Mouse (Mus musculus) heart, embryonic 12.5 days (tissue): ENCODE measurements around the gene Atg4c. TPM values are rescaled to one million over a fixed set of nuclear protein-coding genes. Genes with fewer than 3 reads are reported as not detected.

ENCODE experiments used
- ATAC-seq: fragments of 200-750 bp; cut with Nextera tagmentation; 2 replicates; pipeline ENCODE4 v1.8.0; 2017; ENCODE audit warnings: moderate TSS enrichment, moderate library complexity; ENCODE audit not compliant: insufficient number of reproducible peaks, low FRiP score
- H3K27ac ChIP-seq: fragments of 300-500 bp; sonication (generic); 2 replicates; pipeline ENCODE4 v1.5.1; 2016; ENCODE audit warnings: mild to moderate bottlenecking, moderate library complexity; ENCODE audit not compliant: poor library complexity, severe bottlenecking
- H3K27me3 ChIP-seq: fragments of 300-500 bp; sonication (generic); replicated peaks from 2 replicates; pipeline ENCODE4 v1.6.1; 2016; ENCODE audit warnings: mild to moderate bottlenecking, moderate library complexity
- H3K36me3 ChIP-seq: fragments of 300-500 bp; sonication (generic); 2 replicates; pipeline ENCODE4 v1.6.1; 2016; ENCODE audit warnings: mild to moderate bottlenecking, moderate library complexity
- H3K4me1 ChIP-seq: fragments of 300-500 bp; sonication (generic); replicated peaks from 2 replicates; pipeline ENCODE4 v1.6.1; 2016; ENCODE audit warnings: mild to moderate bottlenecking
- H3K4me2 ChIP-seq: fragments of 300-500 bp; sonication (generic); 2 replicates; pipeline ENCODE4 v1.6.1; 2016; ENCODE audit warnings: mild to moderate bottlenecking, moderate library complexity
- H3K4me3 ChIP-seq: fragments of 300-500 bp; sonication (generic); 2 replicates; pipeline ENCODE4 v1.5.1; 2016; ENCODE audit warnings: mild to moderate bottlenecking
- H3K9ac ChIP-seq: fragments of 300-500 bp; sonication (generic); 2 replicates; pipeline ENCODE4 v1.6.1; 2016; ENCODE audit warnings: mild to moderate bottlenecking, moderate library complexity
- H3K9me3 ChIP-seq: fragments of 300-500 bp; sonication (generic); replicated peaks from 2 replicates; pipeline ENCODE4 v1.6.1; 2016; ENCODE audit warnings: mild to moderate bottlenecking, moderate library complexity
- WGBS: fragments of 180-500 bp; shearing (Covaris S2); methylation state at CpG from one replicate; pipeline ENCODE4 v1.1.7; 2016; 5-methylcytosine and 5-hydroxymethylcytosine counted together
- polyA plus RNA-seq: library from polyadenylated mRNA; unstranded; fragments of >200 nt; fragmentation: Nextera tagmentation; extraction: Ambion mirVana; gene quantifications from 2 replicates; pipeline ENCODE4 v1.2.1, GENCODE M21; 2016

Atg4c gene
- polyA plus RNA-seq, 1 experiment from 2014 or later, result 13.1 TPM

DNA sequence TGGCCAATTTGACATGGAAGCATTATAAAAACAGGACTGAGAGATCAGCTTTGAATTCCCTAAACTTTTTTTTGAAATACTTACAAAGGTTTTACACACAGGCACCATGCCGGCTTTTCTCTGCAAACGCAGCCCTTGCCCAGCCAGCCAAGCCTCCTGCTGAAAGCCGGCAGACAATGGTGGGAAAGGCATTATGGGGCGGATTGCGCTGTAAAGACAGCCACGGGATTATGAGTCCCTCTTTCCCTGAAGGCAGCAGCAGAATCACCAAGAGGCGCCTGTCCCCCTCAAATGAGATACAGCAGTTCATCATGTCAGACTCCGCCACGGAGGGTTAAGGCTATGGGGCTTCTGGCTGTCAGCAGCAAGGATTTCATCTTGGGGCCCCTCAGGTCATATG lies 79.1 kb downstream of the Atg4c start:
- no peaks in the 10 kb centered on the region for H3K9me3 ChIP-seq
- H3K27me3 ChIP-seq, result no peaks in the 10 kb centered on the region
- no peak for ATAC-seq
- no peak overlapping the region for H3K4me2 ChIP-seq
- H3K9ac ChIP-seq, result no peak overlapping the region
- WGBS, result 64% methylated on average over 9 of the region's 9 CpGs
- no peaks in the 10 kb centered on the region for H3K4me1 ChIP-seq
- no peak overlapping the region for H3K27ac ChIP-seq
- H3K36me3 ChIP-seq, result peaks cover 12% of the 10 kb centered on the region
- H3K4me3 ChIP-seq, result no peak overlapping the region

DNA sequence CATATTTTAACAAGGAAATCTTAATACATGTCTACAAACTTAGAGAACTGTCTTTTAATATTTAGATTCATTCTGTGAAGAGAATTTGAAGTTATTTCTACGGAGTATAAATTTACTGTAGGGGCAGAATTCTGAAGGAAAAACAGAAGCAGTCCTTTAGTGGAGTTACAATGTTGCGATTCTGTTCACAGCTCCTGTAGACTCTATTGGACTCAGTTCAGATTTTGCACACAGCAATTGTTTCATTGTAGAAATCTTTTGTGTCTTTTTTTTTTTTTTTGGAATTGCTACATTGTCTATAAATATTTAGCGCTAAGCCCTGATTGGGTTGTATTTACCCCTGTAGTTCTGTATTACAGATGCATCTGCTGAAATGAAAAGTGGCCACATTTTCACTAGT lies 79.7 kb downstream of the Atg4c start:
- no peak overlapping the region for H3K4me3 ChIP-seq
- WGBS, result 93% methylated on average over 3 of the region's 3 CpGs
- no peak overlapping the region for H3K4me2 ChIP-seq
- no peaks in the 10 kb centered on the region for H3K4me1 ChIP-seq
- H3K27me3 ChIP-seq, result no peaks in the 10 kb centered on the region
- no peaks in the 10 kb centered on the region for H3K9me3 ChIP-seq
- peaks cover 12% of the 10 kb centered on the region for H3K36me3 ChIP-seq
- no peak overlapping the region for H3K27ac ChIP-seq
- ATAC-seq, result no peak
- H3K9ac ChIP-seq, result no peak overlapping the region

DNA sequence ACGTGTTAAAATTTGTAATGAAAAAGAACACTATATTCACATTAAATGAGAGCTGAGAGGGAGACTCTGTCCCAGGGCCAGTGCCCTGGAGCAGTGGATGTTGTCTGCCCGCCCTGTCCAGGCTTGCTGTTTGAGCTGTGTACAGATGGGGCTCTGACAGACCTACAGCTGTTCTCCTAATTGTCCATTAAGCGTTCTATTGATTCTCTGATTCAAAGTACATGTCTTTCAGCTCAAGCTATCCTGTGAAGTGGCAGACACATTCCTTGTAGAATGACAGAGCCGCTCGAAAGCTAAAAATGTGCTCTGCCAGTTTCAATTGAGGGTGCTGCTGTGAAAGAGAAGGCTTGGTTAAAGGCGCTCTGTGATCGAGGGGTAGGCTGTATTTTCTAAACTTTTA lies 80.2 kb downstream of the Atg4c start:
- ATAC-seq, result no peak

DNA sequence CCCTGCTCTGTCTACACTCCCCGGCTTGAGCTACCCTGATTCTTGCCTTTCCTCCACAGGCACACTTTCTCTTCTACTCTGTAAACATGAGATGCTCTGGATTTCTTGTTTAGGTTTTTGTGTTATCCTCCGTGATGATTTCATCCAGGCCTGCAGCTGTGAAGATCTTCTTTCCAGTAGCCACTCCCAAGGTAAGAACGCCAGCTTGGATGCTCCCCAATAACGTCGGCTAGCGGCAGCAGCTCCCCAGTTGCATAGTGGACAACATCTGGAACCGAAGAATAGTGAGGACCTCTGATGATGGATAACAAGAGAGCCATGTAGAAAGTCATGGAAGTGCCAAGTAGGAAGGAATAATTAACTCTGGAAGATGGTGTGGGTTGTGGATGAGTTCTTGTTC lies 85.1 kb downstream of the Atg4c start:
- Histone ChIP-seq H3K27me3 (no peaks in the 10 kb centered on the region), H3K4me1 (no peaks in the 10 kb centered on the region), H3K27ac (no peak overlapping the region), H3K9ac (no peak overlapping the region), H3K36me3 (no peaks in the 10 kb centered on the region), H3K4me2 (no peak overlapping the region), H3K9me3 (no peaks in the 10 kb centered on the region), H3K4me3 (no peak overlapping the region)
- ATAC-seq, result no peak
- WGBS, result 83% methylated on average over 7 of the region's 7 CpGs

More for the DNA sequence above, 80.2 kb downstream of the Atg4c start:
- no peaks in the 10 kb centered on the region for H3K9me3 ChIP-seq
- no peak overlapping the region for H3K4me2 ChIP-seq
- no peaks in the 10 kb centered on the region for H3K4me1 ChIP-seq
- H3K9ac ChIP-seq, result no peak overlapping the region
- H3K27ac ChIP-seq, result no peak overlapping the region
- peaks cover 12% of the 10 kb centered on the region for H3K36me3 ChIP-seq
- H3K4me3 ChIP-seq, result no peak overlapping the region
- WGBS, result 59% methylated on average over 7 of the region's 7 CpGs
- H3K27me3 ChIP-seq, result no peaks in the 10 kb centered on the region

DNA sequence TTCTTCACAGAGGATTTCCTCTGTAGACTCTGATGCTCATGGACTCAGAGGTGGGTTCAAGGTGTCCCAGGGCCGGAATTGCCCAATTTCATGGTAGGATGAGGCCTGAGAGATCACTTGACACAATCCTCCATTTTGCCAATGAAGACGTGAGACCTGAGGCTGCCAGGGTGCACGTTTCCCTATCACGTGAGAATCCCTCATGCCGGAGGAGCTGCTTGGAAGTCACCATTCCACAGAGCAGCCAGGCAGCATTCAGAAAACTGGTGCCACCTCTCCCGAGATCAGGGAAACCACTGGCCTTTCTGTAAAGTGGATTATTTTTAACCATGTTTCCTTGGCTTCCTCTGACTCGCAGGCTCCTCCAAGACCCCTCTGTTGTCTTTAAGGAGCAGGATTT lies 88.0 kb downstream of the Atg4c start:
- WGBS, result 69% methylated on average over 7 of the region's 7 CpGs
- Histone ChIP-seq H3K4me2 (no peak overlapping the region), H3K27ac (no peak overlapping the region), H3K4me1 (no peaks in the 10 kb centered on the region), H3K36me3 (no peaks in the 10 kb centered on the region), H3K27me3 (no peaks in the 10 kb centered on the region), H3K4me3 (no peak overlapping the region), H3K9me3 (no peaks in the 10 kb centered on the region), H3K9ac (no peak overlapping the region)
- no peak for ATAC-seq

DNA sequence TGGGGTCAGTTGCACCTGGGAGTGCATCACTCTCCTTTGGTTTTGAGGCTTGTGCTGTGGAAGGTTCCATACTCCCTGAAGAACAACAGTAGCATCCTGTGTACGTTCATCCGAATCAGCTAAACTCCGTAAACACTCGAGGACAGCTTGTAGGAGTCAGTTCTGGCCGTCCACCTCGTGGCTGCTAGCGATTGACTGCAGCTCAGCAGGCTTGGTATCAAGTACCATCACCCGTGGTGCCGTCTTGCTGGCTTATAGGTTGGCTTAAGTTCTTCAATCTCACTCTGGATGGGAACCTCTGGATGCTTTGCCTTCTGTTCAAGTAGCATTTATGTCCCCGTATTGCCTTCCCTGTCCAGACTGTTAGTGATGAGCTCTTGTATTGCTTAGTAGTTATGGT lies 95.6 kb downstream of the Atg4c start:
- Histone ChIP-seq H3K9ac (no peak overlapping the region), H3K4me3 (no peak overlapping the region), H3K36me3 (no peaks in the 10 kb centered on the region), H3K27me3 (no peaks in the 10 kb centered on the region; the same call in 1 of the 2 replicates), H3K27ac (no peak overlapping the region), H3K4me1 (no peaks in the 10 kb centered on the region), H3K4me2 (no peak overlapping the region), H3K9me3 (no peaks in the 10 kb centered on the region)
- WGBS, result 76% methylated on average over 10 of the region's 10 CpGs
- no peak for ATAC-seq

DNA sequence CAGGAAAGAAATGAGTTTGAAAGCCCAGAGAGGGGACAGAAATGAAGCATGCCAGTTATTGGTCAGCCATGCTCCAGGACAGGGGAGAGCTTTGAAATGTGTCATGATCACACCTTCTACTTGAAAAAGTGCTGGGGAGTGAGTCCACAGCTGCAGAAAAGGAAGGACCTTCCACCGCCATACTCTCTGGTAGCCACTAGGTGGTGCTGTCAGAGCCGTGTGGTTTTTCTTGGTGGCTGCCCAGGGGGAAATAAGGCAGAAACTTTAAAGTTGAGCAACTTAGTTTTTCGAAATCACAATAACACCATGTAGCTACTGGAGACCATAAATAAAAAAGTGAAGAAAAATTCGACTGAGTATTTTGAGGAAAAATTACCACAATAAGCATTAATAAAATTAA lies 104.9 kb downstream of the Atg4c start:
- WGBS, result 14% methylated on average over 4 of the region's 4 CpGs
- Histone ChIP-seq H3K4me1 (no peaks in the 10 kb centered on the region), H3K36me3 (no peaks in the 10 kb centered on the region), H3K27ac (no peak overlapping the region), H3K27me3 (no peaks in the 10 kb centered on the region; the same call in 1 of the 2 replicates), H3K4me2 (no peak overlapping the region), H3K9me3 (peaks cover 6% of the 10 kb centered on the region), H3K4me3 (no peak overlapping the region), H3K9ac (no peak overlapping the region)
- no peak for ATAC-seq

DNA sequence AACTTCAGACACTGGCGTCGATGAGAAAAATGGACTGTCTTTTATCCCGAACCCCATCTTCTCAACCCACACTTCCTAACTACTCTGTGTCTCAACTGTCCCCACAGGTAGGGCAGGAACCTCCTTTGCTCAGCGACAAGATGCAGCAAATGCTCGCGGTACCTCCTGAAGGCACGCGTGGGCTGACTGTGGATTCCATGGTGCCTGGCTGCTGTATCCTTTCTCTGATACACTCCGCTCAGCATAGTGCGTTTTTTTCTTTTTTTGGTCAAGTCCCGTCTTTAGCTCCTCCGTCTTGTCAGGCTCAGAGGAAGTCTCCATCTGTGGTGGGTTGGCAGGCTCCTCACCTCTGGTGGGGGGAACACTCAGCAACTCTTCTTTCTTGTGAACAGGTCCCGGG lies 111.1 kb downstream of the Atg4c start:
- ATAC-seq, result no peak
- no peak overlapping the region for H3K27ac ChIP-seq
- no peak overlapping the region for H3K4me3 ChIP-seq
- no peak overlapping the region for H3K4me2 ChIP-seq
- H3K9me3 ChIP-seq, result peaks cover 6% of the 10 kb centered on the region
- WGBS, result 86% methylated on average over 13 of the region's 13 CpGs
- no peak overlapping the region for H3K9ac ChIP-seq
- H3K36me3 ChIP-seq, result no peaks in the 10 kb centered on the region
- H3K27me3 ChIP-seq, result no peaks in the 10 kb centered on the region
- no peaks in the 10 kb centered on the region for H3K4me1 ChIP-seq

Other genes starting within 250 kb of the Atg4c start
- gene Angptl3, start 163.0 kb upstream of the Atg4c start, polyA plus RNA-seq, result 0.85 and 1.1 TPM in 2 replicates
- 43.4 and 45.4 TPM in 2 replicates for gene Dock7, start 73.0 kb upstream of the Atg4c start, polyA plus RNA-seq
- gene Gm12689, start 102.0 kb downstream of the Atg4c start, polyA plus RNA-seq, result not detected in 2 replicates